In genomic region chrX:166584947-166585824, GRCm38 (mm10) we compare ENCODE assay signal across 8 mouse cellular contexts. TPM values are rescaled to one million over a fixed set of nuclear protein-coding genes. Genes with fewer than 3 reads are reported as not detected.
A peak's percentile ranks its signal among the peaks of the same experiment; 100 is the strongest.
DNase-seq lines count a peak whose midpoint lies in the region; ATAC-seq lines count a peak whose summit lies in the region.

Egfl6 (minus strand) TSS chrX:166585720.

- ATAC-seq in frontal cortex, adult (ENCODE audit: low TSS enrichment) = 0 out of 2 replicates have a peak, but pooled peaks have one; percentile 31
- peak; percentile 75 for ATAC-seq in forebrain, embryonic 13.5 days
- peak; percentile 93 for ATAC-seq in kidney, embryonic 15.5 days (replicated peaks; ENCODE audit: low FRiP score)

- peaks cover 35% of the 10 kb centered on the region for H3K27me3 ChIP-seq in forebrain, embryonic 13.5 days
- H3K27me3 ChIP-seq in kidney, embryonic 15.5 days = peaks cover 67% of the 10 kb centered on the region

- peak within 1 kb of the TSS; percentile 40; the same call in 1 of the 2 replicates for H3K9ac ChIP-seq in forebrain, embryonic 13.5 days
- peak within 1 kb of the TSS; percentile 36; the same call in 1 of the 2 replicates for H3K9ac ChIP-seq in kidney, embryonic 15.5 days

- H3K27ac ChIP-seq in forebrain, embryonic 13.5 days = no peak within 1 kb of the TSS
- no peak within 1 kb of the TSS for H3K27ac ChIP-seq in kidney, embryonic 15.5 days

- peak within 1 kb of the TSS; percentile 38 for H3K4me3 ChIP-seq in forebrain, embryonic 13.5 days
- peak within 1 kb of the TSS; percentile 42 for H3K4me3 ChIP-seq in kidney, embryonic 15.5 days (replicated peaks)

- no peaks in the 10 kb centered on the region for H3K9me3 ChIP-seq in forebrain, embryonic 13.5 days (replicated peaks)
- no peaks in the 10 kb centered on the region for H3K9me3 ChIP-seq in kidney, embryonic 15.5 days (replicated peaks)

- H3K4me1 ChIP-seq in forebrain, embryonic 13.5 days = no peaks in the 10 kb centered on the region
- H3K4me1 ChIP-seq in kidney, embryonic 15.5 days = no peaks in the 10 kb centered on the region; the same call in 1 of the 2 replicates

- no peaks in the 10 kb centered on the region for H3K36me3 ChIP-seq in forebrain, embryonic 13.5 days (ENCODE audit: poor library complexity, severe bottlenecking)
- no peaks in the 10 kb centered on the region for H3K36me3 ChIP-seq in kidney, embryonic 15.5 days

- peak within 1 kb of the TSS; percentile 71 for H3K4me2 ChIP-seq in forebrain, embryonic 13.5 days
- H3K4me2 ChIP-seq in kidney, embryonic 15.5 days = peak within 1 kb of the TSS; percentile 80

- 18% methylated on average over 37 of the region's 39 CpGs for WGBS in forebrain, embryonic 13.5 days
- WGBS in kidney, embryonic 15.5 days = 25% methylated on average over 37 of the region's 39 CpGs

- DNase-seq in frontal cortex, postnatal 14 days (ENCODE audit: low spot score in 2 of 2) = no peak
- peak; percentile 37 to 67 for DNase-seq in adrenal gland, adult (ENCODE audit: inconsistent age in 2 of 2, low spot score in 1 of 2)
- peak; percentile 9 for DNase-seq in lung, postnatal 10 days
- peak; percentile 8 for DNase-seq in right cerebral cortex, postnatal 14 days
- DNase-seq in adipocyte (ENCODE audit: low spot score) = no peak

RNA-seq across cellular contexts. Expression of gene Egfl6, which starts in this region (rescaled TPM):
- polyA plus RNA-seq in forebrain, embryonic 13.5 days (2015; fragmentation: Nextera tagmentation; extraction: Ambion mirVana) = 1.0 and 1.4 TPM in 2 replicates
- polyA plus RNA-seq in kidney, embryonic 15.5 days (2015; fragmentation: Nextera tagmentation; extraction: Ambion mirVana) = 12.1 and 13.3 TPM in 2 replicates

Comparison
In these comparisons a context has a peak if more than half of its experiments do, and no peak if none do; other contexts are left out.
1. ATAC-seq: peak in every context shown above with its lines; median percentile 93 in kidney, embryonic 15.5 days; 75 in forebrain, embryonic 13.5 days; 31 in frontal cortex, adult.
2. DNase-seq: peak in adrenal gland, adult (2 of 2), lung, postnatal 10 days (single experiment) and right cerebral cortex, postnatal 14 days (single experiment); none in frontal cortex, postnatal 14 days (0 of 2) and adipocyte (single experiment).